Mouse (Mus musculus) ES-Bruce4 (cell line): Measurements from ENCODE around the gene Olfm1. TPM values are rescaled to one million over a fixed set of nuclear protein-coding genes. Genes with fewer than 3 reads are reported as not detected.

Experiments
- H3K27ac ChIP-seq: 2 replicates; pipeline ENCODE4 v1.5.1; 2012; ENCODE audit warnings: low read length, inconsistent platforms; ENCODE audit not compliant: insufficient read depth
- H3K27me3 ChIP-seq: 2 replicates; pipeline ENCODE4 v1.6.1; 2012; ENCODE audit warnings: mild to moderate bottlenecking, low read length, inconsistent platforms; ENCODE audit not compliant: control insufficient read depth, poor library complexity, insufficient read depth, severe bottlenecking
- H3K36me3 ChIP-seq: 2 replicates; pipeline ENCODE4 v1.6.1; 2012; ENCODE audit warnings: inconsistent platforms, mild to moderate bottlenecking, low read length, moderate library complexity; ENCODE audit not compliant: control insufficient read depth, poor library complexity, insufficient read depth, severe bottlenecking
- H3K4me1 ChIP-seq: one replicate; pipeline ENCODE4 v1.8.1; 2011; ENCODE audit warnings: low read length; ENCODE audit not compliant: control insufficient read depth, insufficient read depth
- H3K4me3 ChIP-seq: 2 replicates; pipeline ENCODE4 v1.5.1; 2011; ENCODE audit warnings: low read depth, mild to moderate bottlenecking, low read length
- H3K9ac ChIP-seq: 2 replicates; pipeline ENCODE4 v1.6.1; 2012; ENCODE audit warnings: low read depth, mild to moderate bottlenecking, inconsistent platforms; ENCODE audit not compliant: poor library complexity, severe bottlenecking
- H3K9me3 ChIP-seq: replicated peaks from 2 replicates; pipeline ENCODE4 v1.6.1; 2012; ENCODE audit warnings: mild to moderate bottlenecking, low read length, inconsistent platforms; ENCODE audit not compliant: control insufficient read depth, poor library complexity, insufficient read depth, severe bottlenecking
- CTCF ChIP-seq: IDR thresholded peaks from one replicate; pipeline ENCODE4 v1.8.1; 2011; ENCODE audit warnings: low read depth, low read length
- EP300 ChIP-seq: IDR thresholded peaks from 2 replicates; pipeline ENCODE4 v1.6.1; 2011; ENCODE audit warnings: low read depth, low read length; ENCODE audit not compliant: insufficient read depth
- POLR2A ChIP-seq: IDR thresholded peaks from one replicate; pipeline ENCODE4 v1.8.1; 2011; ENCODE audit warnings: low read length; ENCODE audit not compliant: insufficient read depth
- polyA plus RNA-seq: library from polyadenylated mRNA; stranded (reverse); fragments of >200 nt; gene quantifications from 2 replicates; pipeline ENCODE4 v1.2.4, GENCODE M21; 2011; ENCODE audit warnings: low read depth; ENCODE audit not compliant: missing spikeins, insufficient read depth, insufficient read length

Gene Olfm1
- polyA plus RNA-seq, 1 experiment: 8.9 TPM

DNA sequence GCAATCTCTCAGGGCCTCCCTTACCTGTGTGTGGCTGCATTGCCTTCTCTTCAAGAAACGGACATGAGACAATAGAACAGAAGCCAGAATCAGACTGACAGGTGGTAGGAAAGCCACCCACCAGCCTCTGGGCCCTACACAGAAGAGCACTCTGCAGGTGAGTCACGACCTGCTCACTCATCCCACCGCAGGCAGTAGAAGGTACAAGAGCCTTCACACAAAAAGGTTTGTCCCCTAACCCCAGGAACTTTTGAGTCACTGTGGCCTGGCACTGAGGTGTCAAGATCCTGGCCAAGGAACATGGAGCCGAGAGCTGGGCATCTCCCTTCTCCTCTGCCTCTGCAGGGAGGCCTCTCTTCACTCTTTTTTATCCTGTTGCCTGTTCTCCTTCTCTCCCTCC is 42.3 kb downstream of the Olfm1 start:
- no peak overlapping the region for H3K4me3 ChIP-seq
- no peak overlapping the region for H3K9ac ChIP-seq
- no peaks in the 10 kb centered on the region for H3K36me3 ChIP-seq
- H3K27me3 ChIP-seq: no peaks in the 10 kb centered on the region
- TF ChIP-seq CTCF: no peak
- no peak for TF ChIP-seq EP300
- TF ChIP-seq POLR2A: no peak
- H3K27ac ChIP-seq: no peak overlapping the region
- H3K4me1 ChIP-seq: no peaks in the 10 kb centered on the region
- no peaks in the 10 kb centered on the region for H3K9me3 ChIP-seq

DNA sequence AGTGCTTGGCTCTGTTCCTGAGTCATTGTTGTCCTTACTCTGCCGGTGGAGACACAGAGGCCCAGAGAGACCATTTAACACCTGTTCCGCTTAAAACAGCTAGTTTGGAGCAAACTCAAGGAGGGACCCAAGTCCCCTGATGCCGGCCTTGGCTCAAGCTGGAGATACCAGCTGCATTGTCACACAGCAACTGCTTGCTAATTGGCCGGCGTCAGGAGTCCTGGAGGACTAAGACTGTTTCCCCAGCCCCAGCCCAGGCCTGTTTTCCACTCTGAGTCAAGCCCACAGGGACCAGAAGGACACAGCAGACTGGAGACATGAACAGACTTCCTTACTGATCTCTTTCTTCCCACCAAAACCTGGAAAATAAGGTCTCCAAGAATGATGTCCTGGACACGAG is 43.7 kb downstream of the Olfm1 start:
- no peak for TF ChIP-seq POLR2A
- TF ChIP-seq EP300: no peak
- no peak for TF ChIP-seq CTCF
- H3K36me3 ChIP-seq: no peaks in the 10 kb centered on the region
- H3K4me3 ChIP-seq: no peak overlapping the region
- H3K9ac ChIP-seq: no peak overlapping the region
- H3K9me3 ChIP-seq: no peaks in the 10 kb centered on the region
- H3K27ac ChIP-seq: no peak overlapping the region
- H3K27me3 ChIP-seq: no peaks in the 10 kb centered on the region
- H3K4me1 ChIP-seq: no peaks in the 10 kb centered on the region

DNA sequence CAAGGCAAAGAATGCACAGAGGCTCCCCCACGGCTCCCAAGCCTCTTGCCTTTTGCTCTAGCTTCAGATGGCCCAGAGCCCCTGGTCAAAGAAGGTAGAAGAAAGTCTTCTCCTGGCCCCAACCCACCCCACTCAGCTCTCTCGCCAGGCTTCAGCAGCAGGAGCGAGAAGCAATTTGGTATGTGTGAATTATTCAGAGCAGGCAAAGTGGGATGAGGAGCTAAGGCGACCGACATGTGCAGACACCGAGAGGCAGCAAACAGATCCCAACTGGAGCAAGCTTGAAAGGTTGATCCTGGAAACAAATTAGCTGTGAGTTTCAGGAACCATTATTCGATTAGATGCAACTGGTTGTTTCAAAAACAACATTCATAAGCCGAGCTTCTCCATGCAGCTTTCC is 46.8 kb downstream of the Olfm1 start:
- no peaks in the 10 kb centered on the region for H3K27me3 ChIP-seq
- no peaks in the 10 kb centered on the region for H3K9me3 ChIP-seq
- no peaks in the 10 kb centered on the region for H3K36me3 ChIP-seq
- no peak overlapping the region for H3K4me3 ChIP-seq
- H3K4me1 ChIP-seq: no peaks in the 10 kb centered on the region
- TF ChIP-seq EP300: no peak
- TF ChIP-seq POLR2A: no peak
- TF ChIP-seq CTCF: no peak
- H3K27ac ChIP-seq: no peak overlapping the region
- H3K9ac ChIP-seq: no peak overlapping the region

DNA sequence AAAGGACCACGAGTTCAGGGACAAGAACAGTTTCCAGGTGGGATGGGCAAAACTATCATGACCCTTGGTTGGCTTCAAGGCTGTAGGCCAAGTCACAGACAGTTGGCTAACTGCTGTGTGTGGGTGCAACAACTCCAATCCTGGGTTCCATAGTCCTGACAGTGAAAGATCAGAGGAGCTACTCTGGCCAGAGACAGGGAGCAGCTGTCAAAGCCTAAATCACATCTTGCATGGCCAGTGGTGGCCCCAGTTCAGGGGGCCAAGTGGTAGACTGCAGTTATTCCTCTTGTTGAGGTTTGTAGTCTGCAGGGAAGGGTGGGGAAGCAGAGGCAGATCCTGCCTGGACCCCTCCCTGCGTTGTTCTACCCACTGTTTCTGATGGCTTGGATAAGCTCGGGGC is 48.1 kb downstream of the Olfm1 start:
- Histone ChIP-seq H3K9me3 (no peaks in the 10 kb centered on the region), H3K9ac (no peak overlapping the region), H3K36me3 (no peaks in the 10 kb centered on the region), H3K4me3 (no peak overlapping the region), H3K27ac (no peak overlapping the region), H3K27me3 (no peaks in the 10 kb centered on the region), H3K4me1 (no peaks in the 10 kb centered on the region)
- TF ChIP-seq EP300: no peak
- no peak for TF ChIP-seq POLR2A
- TF ChIP-seq CTCF: no peak

DNA sequence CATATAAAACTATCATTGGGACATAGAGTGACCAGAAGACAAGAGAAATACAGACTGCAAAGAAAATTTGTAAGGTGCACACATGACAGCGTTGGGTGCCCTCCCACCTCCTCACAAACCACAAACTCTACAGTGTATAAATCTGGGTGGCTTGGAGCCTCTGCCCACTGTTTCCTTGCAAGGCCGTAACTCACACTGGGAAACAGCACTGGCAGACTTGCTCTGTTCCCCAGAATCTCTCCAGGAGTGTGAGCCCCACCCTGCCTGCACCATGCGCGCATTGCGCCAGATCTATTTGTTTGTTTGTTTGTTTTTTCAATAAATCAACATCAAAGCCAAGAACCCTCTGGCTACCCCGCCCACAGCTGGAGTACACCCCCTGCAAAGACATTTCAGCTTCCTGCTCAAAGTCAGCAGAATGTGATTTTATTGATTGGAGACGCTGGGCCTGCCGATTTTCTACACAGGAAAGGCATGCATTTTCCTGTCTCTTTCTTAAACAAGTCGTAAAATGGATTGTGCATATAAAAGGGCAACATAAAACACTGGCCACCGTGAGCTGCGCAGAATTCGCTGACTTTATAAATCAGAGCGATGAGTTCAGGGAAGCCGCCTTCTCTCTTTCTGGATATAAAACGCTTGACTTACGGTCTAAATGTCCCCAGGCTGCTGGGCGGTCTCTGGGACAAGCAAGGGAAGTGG is 48.9 kb downstream of the Olfm1 start:
- no peaks in the 10 kb centered on the region for H3K36me3 ChIP-seq
- H3K9ac ChIP-seq: no peak overlapping the region
- no peaks in the 10 kb centered on the region for H3K4me1 ChIP-seq
- TF ChIP-seq POLR2A (no peak), EP300 (no peak), CTCF (no peak)
- peak overlapping the region; percentile 28; the same call in 1 of the 2 replicates for H3K4me3 ChIP-seq
- H3K27me3 ChIP-seq: no peaks in the 10 kb centered on the region
- no peak overlapping the region for H3K27ac ChIP-seq
- H3K9me3 ChIP-seq: no peaks in the 10 kb centered on the region

DNA sequence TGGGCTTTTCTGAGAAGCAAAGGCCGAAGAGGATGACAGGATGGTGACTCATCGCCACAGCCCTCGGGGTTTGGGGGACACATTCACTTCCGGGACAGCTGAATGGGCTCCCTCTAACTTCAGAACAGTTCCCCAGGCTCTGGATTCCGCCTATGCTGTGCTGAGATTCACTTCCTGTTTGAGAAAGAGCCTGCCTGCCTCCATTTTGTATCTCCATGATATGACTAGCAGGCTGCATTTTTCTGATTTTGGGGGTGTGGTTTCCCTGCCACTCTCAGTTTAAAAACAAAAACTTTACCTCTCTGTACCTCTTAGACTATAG is 49.4 kb downstream of the Olfm1 start:
- Histone ChIP-seq H3K36me3 (no peaks in the 10 kb centered on the region), H3K4me1 (no peaks in the 10 kb centered on the region), H3K27ac (no peak overlapping the region), H3K9ac (no peak overlapping the region), H3K27me3 (no peaks in the 10 kb centered on the region), H3K9me3 (no peaks in the 10 kb centered on the region), H3K4me3 (0 out of 2 replicates have a peak overlapping the region, but pooled peaks have one; percentile 25)
- TF ChIP-seq CTCF: no peak
